Mouse (Mus musculus) cerebral cortex, adult 2 months (tissue): ENCODE results near the gene Srrd.

ENCODE experiments used
- WGBS: fragments of 180-500 bp; shearing (Covaris S2); methylation state at CpG from one replicate; pipeline ENCODE4 v1.1.7; 2018; 5-methylcytosine and 5-hydroxymethylcytosine counted together

Srrd gene

GRCm38 (mm10) chr5:112319343-112319742, 23.5 kb downstream of the Srrd start:
- 74% methylated on average over 2 of the region's 2 CpGs for WGBS

- 46% methylated on average over 5 of the region's 5 CpGs for WGBS
These were observed 25.5 kb downstream of the Srrd start for GRCm38 (mm10) chr5:112317328-112317727.

- WGBS: 86% methylated on average over 5 of the region's 5 CpGs
These were observed 26.4 kb downstream of the Srrd start for GRCm38 (mm10) chr5:112316468-112316867.

GRCm38 (mm10) chr5:112313222-112313885, 29.5 kb downstream of the Srrd start:
- WGBS: 47% methylated on average over 11 of the region's 11 CpGs

- 67% methylated on average over 5 of the region's 5 CpGs for WGBS
These were observed 37.0 kb downstream of the Srrd start for GRCm38 (mm10) chr5:112305842-112306241.

GRCm38 (mm10) chr5:112302310-112302709, 40.5 kb downstream of the Srrd start:
- 78% methylated on average over 5 of the region's 5 CpGs for WGBS

- 73% methylated on average over 4 of the region's 4 CpGs for WGBS
These were observed 41.1 kb downstream of the Srrd start for GRCm38 (mm10) chr5:112301694-112302093.

- WGBS: 63% methylated on average over 6 of the region's 6 CpGs
These were observed 42.0 kb downstream of the Srrd start for GRCm38 (mm10) chr5:112300721-112301308.

GRCm38 (mm10) chr5:112300112-112300511, 42.7 kb downstream of the Srrd start:
- 68% methylated on average over 2 of the region's 2 CpGs for WGBS

GRCm38 (mm10) chr5:112299399-112299798, 43.4 kb downstream of the Srrd start:
- 83% methylated on average over 4 of the region's 4 CpGs for WGBS

- 71% methylated on average over 12 of the region's 12 CpGs for WGBS
These were observed 44.4 kb downstream of the Srrd start for GRCm38 (mm10) chr5:112298226-112298988.

- 25% methylated on average over 2 of the region's 2 CpGs for WGBS
These were observed 45.6 kb downstream of the Srrd start for GRCm38 (mm10) chr5:112297257-112297656.

- 39% methylated on average over 6 of the region's 6 CpGs for WGBS
These were observed 46.2 kb downstream of the Srrd start for GRCm38 (mm10) chr5:112296404-112297181.

- WGBS: 75% methylated on average over 8 of the region's 8 CpGs
These were observed 47.3 kb downstream of the Srrd start for GRCm38 (mm10) chr5:112295564-112295963.

- WGBS: 67% methylated on average over 8 of the region's 8 CpGs
These were observed 47.7 kb downstream of the Srrd start for GRCm38 (mm10) chr5:112295162-112295561.

GRCm38 (mm10) chr5:112294696-112295095, 48.1 kb downstream of the Srrd start:
- 76% methylated on average over 4 of the region's 4 CpGs for WGBS

- 75% methylated on average over 2 of the region's 2 CpGs for WGBS
These were observed 49.0 kb downstream of the Srrd start for GRCm38 (mm10) chr5:112293800-112294199.

- 65% methylated on average over 17 of the region's 17 CpGs for WGBS
These were observed 50.4 kb downstream of the Srrd start for GRCm38 (mm10) chr5:112292343-112292980.

- WGBS: 59% methylated on average over 5 of the region's 5 CpGs
These were observed 51.0 kb downstream of the Srrd start for GRCm38 (mm10) chr5:112291866-112292265.

GRCm38 (mm10) chr5:112290536-112290880, 52.3 kb downstream of the Srrd start:
- WGBS: 75% methylated on average over 8 of the region's 8 CpGs

- WGBS: 71% methylated on average over 16 of the region's 16 CpGs
These were observed 52.9 kb downstream of the Srrd start for GRCm38 (mm10) chr5:112289819-112290535.
